16 mouse cellular contexts compared by ENCODE assay signal in the genomic region with DNA sequence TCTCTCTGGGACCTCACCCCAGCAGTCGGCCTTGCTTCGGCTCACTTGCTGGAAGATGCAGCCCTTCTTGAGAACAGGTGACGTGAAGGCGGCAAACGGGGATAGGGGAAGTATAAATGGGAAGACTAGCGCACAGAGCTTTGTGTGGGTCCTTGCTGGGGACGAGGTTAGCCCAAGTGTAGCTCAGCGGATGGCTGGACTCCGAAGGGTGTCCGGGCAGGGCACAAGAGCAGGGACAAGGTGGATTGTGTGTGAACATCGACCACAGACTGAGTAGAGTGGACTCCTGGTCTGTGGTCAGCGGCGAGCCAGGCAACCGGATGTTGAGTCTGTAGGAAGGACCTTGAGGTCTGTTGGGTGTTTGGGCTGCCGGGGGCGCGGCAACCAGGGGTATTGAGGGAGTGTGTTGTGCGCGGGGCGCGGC. TPM values are rescaled to one million over a fixed set of nuclear protein-coding genes. Genes with fewer than 3 reads are reported as not detected.
DNase-seq lines count a peak whose midpoint lies in the region; ATAC-seq and TF ChIP-seq lines count a peak whose summit lies in the region.
"Had no signal": no experiment of that assay in that cellular context is flagged by ENCODE, and none has a peak within 500 bp of the region (broad histone marks: within the 10 kb centered on the region; RNA-seq: fewer than 3 reads in every experiment).

No protein-coding gene starts in this region.

- no peak for TF ChIP-seq POLR2A in kidney, adult 2 months (IDR thresholded peaks at IDR 0.05; ENCODE audit: low read depth, low read length)
- TF ChIP-seq POLR2A in limb, embryonic 14.5 days (IDR thresholded peaks at IDR 0.05; ENCODE audit: borderline replicate concordance, extremely low read depth, insufficient read depth, insufficient read length) = no peak

- H3K27ac ChIP-seq in lung, embryonic 14.5 days (ENCODE audit: low read depth) = no peak overlapping the region
- H3K27ac ChIP-seq in kidney, adult 2 months (ENCODE audit: insufficient read depth, low read depth, low read length) = peak overlapping the region; percentile 79
- no peak overlapping the region for H3K27ac ChIP-seq in limb, embryonic 14.5 days (replicated peaks; ENCODE audit: low read depth, low read length)
- H3K27ac ChIP-seq in forebrain, embryonic 10.5 days = no peak overlapping the region
- H3K27ac ChIP-seq in lung, postnatal 0 days (ENCODE audit: low read length) = no peak overlapping the region
- H3K27ac ChIP-seq: forebrain, embryonic 15.5 days; layer of hippocampus, adult 2 months; stomach, embryonic 15.5 days had no signal

- TF ChIP-seq EP300 in lung, postnatal 0 days (IDR thresholded peaks at IDR 0.05) = no peak

- H3K4me3 ChIP-seq in lung, embryonic 14.5 days (ENCODE audit: low read depth, low read length) = no peak overlapping the region
- H3K4me3 ChIP-seq in G1E (ENCODE audit: low read depth, low read length) = peak overlapping the region; percentile 73
- H3K4me3 ChIP-seq in kidney, adult 2 months (ENCODE audit: insufficient read depth, low read depth, low read length) = peak overlapping the region; percentile 47
- H3K4me3 ChIP-seq in limb, embryonic 14.5 days (replicated peaks; ENCODE audit: low read length) = peak overlapping the region; percentile 26
- no peak overlapping the region for H3K4me3 ChIP-seq in forebrain, embryonic 10.5 days
- H3K4me3 ChIP-seq in lung, postnatal 0 days (ENCODE audit: low read depth, low read length) = no peak overlapping the region
- H3K4me3 ChIP-seq: forebrain, embryonic 15.5 days; layer of hippocampus, adult 2 months; stomach, embryonic 15.5 days had no signal

- H3K9ac ChIP-seq in lung, embryonic 14.5 days = no peak overlapping the region
- H3K9ac ChIP-seq in limb, embryonic 14.5 days (ENCODE audit: low read depth, low read length, severe bottlenecking) = peak overlapping the region; percentile 46; the same call in 1 of the 2 replicates
- no peak overlapping the region for H3K9ac ChIP-seq in lung, postnatal 0 days (replicated peaks; ENCODE audit: low read depth)
- H3K9ac ChIP-seq: forebrain, embryonic 15.5 days; stomach, embryonic 15.5 days had no signal

- no peaks in the 10 kb centered on the region for H3K4me1 ChIP-seq in lung, embryonic 14.5 days (ENCODE audit: insufficient read depth)
- H3K4me1 ChIP-seq in G1E (ENCODE audit: insufficient read depth, low read depth, low read length) = peaks cover 69% of the 10 kb centered on the region
- peaks cover 11% of the 10 kb centered on the region for H3K4me1 ChIP-seq in kidney, adult 2 months (ENCODE audit: control insufficient read depth, insufficient read depth, low read length)
- peaks cover 5% of the 10 kb centered on the region; the same call in 1 of the 2 replicates for H3K4me1 ChIP-seq in limb, embryonic 14.5 days (ENCODE audit: control insufficient read depth, insufficient read depth, low read length)
- no peaks in the 10 kb centered on the region for H3K4me1 ChIP-seq in forebrain, embryonic 10.5 days
- no peaks in the 10 kb centered on the region for H3K4me1 ChIP-seq in lung, postnatal 0 days (ENCODE audit: insufficient read depth, low read depth, low read length)
- H3K4me1 ChIP-seq: forebrain, embryonic 15.5 days had no signal

- no peak for TF ChIP-seq CTCF in lung, embryonic 14.5 days (IDR thresholded peaks at IDR 0.05; ENCODE audit: low read depth)
- TF ChIP-seq CTCF in G1E (IDR thresholded peaks at IDR 0.05; ENCODE audit: low read depth, low read length) = no peak
- no peak for TF ChIP-seq CTCF in kidney, adult 2 months (conservative IDR thresholded peaks at IDR 0.05; ENCODE audit: insufficient read depth, insufficient read length, low read depth, low read length)
- TF ChIP-seq CTCF in lung, postnatal 0 days (IDR thresholded peaks at IDR 0.05) = no peak

- under 1% methylated on average over 21 of the region's 21 CpGs for WGBS in lung, embryonic 14.5 days
- WGBS in kidney, adult 2 months = 11% methylated on average over 21 of the region's 21 CpGs
- 1% methylated on average over 21 of the region's 21 CpGs for WGBS in limb, embryonic 14.5 days
- WGBS in forebrain, embryonic 10.5 days = under 1% methylated on average over 21 of the region's 21 CpGs
- whole genome bisulfite sequencing in lung, postnatal 0 days = 1% methylated on average over 21 of the region's 21 CpGs

- DNase-seq in lung, embryonic 14.5 days = no peak
- DNase-seq in lung, postnatal 25 days (ENCODE audit: low spot score) = no peak
- no peak for DNase-seq in G1E (ENCODE audit: low spot score)
- peak; percentile 67 for DNase-seq in kidney, adult 2 months
- no peak for DNase-seq in limb, embryonic 14.5 days (ENCODE audit: low spot score)
- DNase-seq in forebrain, embryonic 10.5 days (ENCODE audit: extremely low spot score, low spot score) = no peak
- DNase-seq in c-Kit-positive CD71-positive TER-119-positive erythroid progenitor cells, embryonic 14.5 days (ENCODE audit: low spot score) = no peak
- DNase-seq in lung, postnatal 0 days (ENCODE audit: low spot score) = no peak
- DNase-seq: heart, adult 11 months; lung, postnatal 36 days had no signal

- H3K36me3 ChIP-seq in lung, embryonic 14.5 days (ENCODE audit: insufficient read depth) = no peaks in the 10 kb centered on the region
- no peaks in the 10 kb centered on the region for H3K36me3 ChIP-seq in G1E (replicated peaks)
- H3K36me3 ChIP-seq in kidney, adult 2 months (ENCODE audit: control insufficient read depth, insufficient read depth, low read length) = no peaks in the 10 kb centered on the region
- no peaks in the 10 kb centered on the region for H3K36me3 ChIP-seq in limb, embryonic 14.5 days (ENCODE audit: control insufficient read depth, insufficient read depth, low read length)
- no peaks in the 10 kb centered on the region for H3K36me3 ChIP-seq in forebrain, embryonic 10.5 days (replicated peaks)
- H3K36me3 ChIP-seq in lung, postnatal 0 days (ENCODE audit: insufficient read depth, low read length) = no peaks in the 10 kb centered on the region
- H3K36me3 ChIP-seq: forebrain, embryonic 15.5 days; stomach, embryonic 15.5 days had no signal

- peaks cover 100% of the 10 kb centered on the region for H3K27me3 ChIP-seq in lung, embryonic 14.5 days (ENCODE audit: insufficient read depth, low read length)
- H3K27me3 ChIP-seq in G1E (ENCODE audit: insufficient read depth, low read length) = peaks cover 54% of the 10 kb centered on the region
- H3K27me3 ChIP-seq in kidney, adult 2 months (replicated peaks; ENCODE audit: control insufficient read depth, insufficient read depth, low read length) = no peaks in the 10 kb centered on the region
- peaks cover 95% of the 10 kb centered on the region for H3K27me3 ChIP-seq in limb, embryonic 14.5 days (ENCODE audit: control insufficient read depth, insufficient read depth, low read length)
- peaks cover 100% of the 10 kb centered on the region for H3K27me3 ChIP-seq in forebrain, embryonic 10.5 days (ENCODE audit: poor library complexity, severe bottlenecking)
- peaks cover 81% of the 10 kb centered on the region for H3K27me3 ChIP-seq in lung, postnatal 0 days (replicated peaks; ENCODE audit: insufficient read depth, low read length)

- H3K4me2 ChIP-seq in lung, embryonic 14.5 days = no peak overlapping the region
- H3K4me2 ChIP-seq in limb, embryonic 14.5 days (replicated peaks; ENCODE audit: low read depth, low read length, severe bottlenecking) = peak overlapping the region; percentile 43
- no peak overlapping the region for H3K4me2 ChIP-seq in lung, postnatal 0 days (replicated peaks; ENCODE audit: low read depth, low read length)
- H3K4me2 ChIP-seq: forebrain, embryonic 15.5 days; stomach, embryonic 15.5 days had no signal

- H3K9me3 ChIP-seq in lung, embryonic 14.5 days (ENCODE audit: low read depth, low read length) = no peaks in the 10 kb centered on the region
- no peaks in the 10 kb centered on the region for H3K9me3 ChIP-seq in G1E (replicated peaks)
- H3K9me3 ChIP-seq in limb, embryonic 14.5 days (ENCODE audit: control insufficient read depth, low read length) = no peaks in the 10 kb centered on the region
- H3K9me3 ChIP-seq in forebrain, embryonic 10.5 days = no peaks in the 10 kb centered on the region
- H3K9me3 ChIP-seq in lung, postnatal 0 days (ENCODE audit: low read length) = no peaks in the 10 kb centered on the region
- H3K9me3 ChIP-seq: forebrain, embryonic 15.5 days; stomach, embryonic 15.5 days had no signal

- 0 out of 2 replicates have a peak, but pooled peaks have one; percentile 31 for ATAC-seq in lung, embryonic 14.5 days (ENCODE audit: insufficient read depth)
- ATAC-seq in G1E (ENCODE audit: extremely low read depth, insufficient number of reproducible peaks, low FRiP score, poor library complexity, severe bottlenecking) = no peak
- ATAC-seq in limb, embryonic 14.5 days (ENCODE audit: low FRiP score, low read depth) = no peak
- no peak for ATAC-seq in lung, postnatal 0 days
- ATAC-seq: forebrain, embryonic 15.5 days had no signal

RNA-seq across cellular contexts. Expression of gene Hoxc9, which starts 0.5 kb away (rescaled TPM):
- polyA plus RNA-seq in lung, embryonic 14.5 days (2014; fragmentation: Nextera tagmentation; extraction: Ambion mirVana) = not detected in 2 replicates
- total RNA-seq in G1E (2014; fragmentation: Nextera tagmentation) = 5.0 and 7.9 TPM in 2 replicates
- total RNA-seq in G1E (2017) = 3.3 and 3.9 TPM in 2 replicates
- 9.8 and 12.0 TPM in 2 replicates for polyA plus RNA-seq in G1E (2012)
- polyA plus RNA-seq in kidney, adult 2 months (2012; rRNA removed) = 5.5 and 7.3 TPM in 2 replicates
- polyA plus RNA-seq in limb, embryonic 14.5 days (2012; rRNA removed) = 2.1 TPM in 2 replicates
- 1.1 and 1.3 TPM in 2 replicates for polyA plus RNA-seq in limb, embryonic 14.5 days (2014; fragmentation: Nextera tagmentation; extraction: Ambion mirVana)
- not detected in 2 replicates for polyA plus RNA-seq in forebrain, embryonic 10.5 days (2016; fragmentation: Nextera tagmentation; extraction: Ambion mirVana)
- polyA plus RNA-seq in lung, postnatal 0 days (2015; fragmentation: Nextera tagmentation; extraction: Ambion mirVana) = not detected in 2 replicates
- total RNA-seq: layer of hippocampus, adult 2 months; left cerebral cortex, postnatal 25 days had no signal
- polyA plus RNA-seq: embryonic facial prominence, embryonic 11.5 days; forebrain, embryonic 15.5 days; hindbrain, embryonic 11.5 days had no signal

RNA-seq across cellular contexts. Expression of gene Hoxc5, which starts 8.5 kb away (rescaled TPM):
- 0.62 and 0.74 TPM in 2 replicates for polyA plus RNA-seq in lung, embryonic 14.5 days (2014; fragmentation: Nextera tagmentation; extraction: Ambion mirVana)
- total RNA-seq in G1E (2014; fragmentation: Nextera tagmentation) (9.9 and 19.8 TPM in 2 replicates), G1E (2017) (7.6 and 9.1 TPM in 2 replicates)
- 11.4 and 12.4 TPM in 2 replicates for polyA plus RNA-seq in G1E (2012)
- 4.0 and 4.1 TPM in 2 replicates for polyA plus RNA-seq in kidney, adult 2 months (2012; rRNA removed)
- polyA plus RNA-seq in limb, embryonic 14.5 days (2012; rRNA removed) = 7.6 and 9.0 TPM in 2 replicates
- polyA plus RNA-seq in limb, embryonic 14.5 days (2014; fragmentation: Nextera tagmentation; extraction: Ambion mirVana) = 2.6 and 3.5 TPM in 2 replicates
- polyA plus RNA-seq in forebrain, embryonic 10.5 days (2016; fragmentation: Nextera tagmentation; extraction: Ambion mirVana) = not detected in 2 replicates
- 0.23 TPM in 1 of 2 replicates, not detected in the other for polyA plus RNA-seq in lung, postnatal 0 days (2015; fragmentation: Nextera tagmentation; extraction: Ambion mirVana)
- total RNA-seq: layer of hippocampus, adult 2 months; left cerebral cortex, postnatal 25 days had no signal
- polyA plus RNA-seq: forebrain, embryonic 15.5 days had no signal

RNA-seq across cellular contexts. Expression of gene Hoxc10, which starts 9.1 kb away (rescaled TPM):
- not detected in 2 replicates for polyA plus RNA-seq in lung, embryonic 14.5 days (2014; fragmentation: Nextera tagmentation; extraction: Ambion mirVana)
- total RNA-seq in G1E (2014; fragmentation: Nextera tagmentation) (0.60 TPM in 1 of 2 replicates, not detected in the other), G1E (2017) (0.12 and 0.16 TPM in 2 replicates)
- 0.08 and 0.16 TPM in 2 replicates for polyA plus RNA-seq in G1E (2012)
- 16.4 and 16.7 TPM in 2 replicates for polyA plus RNA-seq in kidney, adult 2 months (2012; rRNA removed)
- polyA plus RNA-seq in limb, embryonic 14.5 days (2012; rRNA removed) = 9.7 and 14.3 TPM in 2 replicates
- polyA plus RNA-seq in limb, embryonic 14.5 days (2014; fragmentation: Nextera tagmentation; extraction: Ambion mirVana) = 5.8 and 6.0 TPM in 2 replicates
- polyA plus RNA-seq in forebrain, embryonic 10.5 days (2016; fragmentation: Nextera tagmentation; extraction: Ambion mirVana) = not detected in 2 replicates
- not detected in 2 replicates for polyA plus RNA-seq in lung, postnatal 0 days (2015; fragmentation: Nextera tagmentation; extraction: Ambion mirVana)
- total RNA-seq: layer of hippocampus, adult 2 months; left cerebral cortex, postnatal 25 days had no signal
- polyA plus RNA-seq: embryonic facial prominence, embryonic 11.5 days; forebrain, embryonic 15.5 days; hindbrain, embryonic 11.5 days had no signal

RNA-seq across cellular contexts. Expression of gene Hoxc8, which starts 14.7 kb away (rescaled TPM):
- polyA plus RNA-seq in lung, embryonic 14.5 days (2014; fragmentation: Nextera tagmentation; extraction: Ambion mirVana) = not detected in 2 replicates
- 21.1 and 26.6 TPM in 2 replicates for total RNA-seq in G1E (2014; fragmentation: Nextera tagmentation)
- 2.0 and 2.7 TPM in 2 replicates for total RNA-seq in G1E (2017)
- 10.1 and 12.2 TPM in 2 replicates for polyA plus RNA-seq in G1E (2012)
- 3.4 and 4.0 TPM in 2 replicates for polyA plus RNA-seq in kidney, adult 2 months (2012; rRNA removed)
- 3.5 and 3.9 TPM in 2 replicates for polyA plus RNA-seq in limb, embryonic 14.5 days (2012; rRNA removed)
- 1.9 TPM in 2 replicates for polyA plus RNA-seq in limb, embryonic 14.5 days (2014; fragmentation: Nextera tagmentation; extraction: Ambion mirVana)
- polyA plus RNA-seq in forebrain, embryonic 10.5 days (2016; fragmentation: Nextera tagmentation; extraction: Ambion mirVana) = not detected in 2 replicates
- not detected in 2 replicates for polyA plus RNA-seq in lung, postnatal 0 days (2015; fragmentation: Nextera tagmentation; extraction: Ambion mirVana)
- total RNA-seq: layer of hippocampus, adult 2 months; left cerebral cortex, postnatal 25 days had no signal
- polyA plus RNA-seq: embryonic facial prominence, embryonic 11.5 days; forebrain, embryonic 15.5 days; hindbrain, embryonic 11.5 days had no signal

RNA-seq across cellular contexts. Expression of gene Hoxc11, which starts 21.5 kb away (rescaled TPM):
- polyA plus RNA-seq in lung, embryonic 14.5 days (2014; fragmentation: Nextera tagmentation; extraction: Ambion mirVana) = not detected in 2 replicates
- total RNA-seq in G1E (2014; fragmentation: Nextera tagmentation) (not detected in 2 replicates), G1E (2017) (0.06 and 0.22 TPM in 2 replicates)
- 0.04 TPM in 1 of 2 replicates, not detected in the other for polyA plus RNA-seq in G1E (2012)
- 0.25 and 0.30 TPM in 2 replicates for polyA plus RNA-seq in kidney, adult 2 months (2012; rRNA removed)
- 7.4 and 7.6 TPM in 2 replicates for polyA plus RNA-seq in limb, embryonic 14.5 days (2012; rRNA removed)
- 1.4 TPM in 2 replicates for polyA plus RNA-seq in limb, embryonic 14.5 days (2014; fragmentation: Nextera tagmentation; extraction: Ambion mirVana)
- not detected in 2 replicates for polyA plus RNA-seq in forebrain, embryonic 10.5 days (2016; fragmentation: Nextera tagmentation; extraction: Ambion mirVana)
- not detected in 2 replicates for polyA plus RNA-seq in lung, postnatal 0 days (2015; fragmentation: Nextera tagmentation; extraction: Ambion mirVana)
- total RNA-seq: layer of hippocampus, adult 2 months; left cerebral cortex, postnatal 25 days had no signal
- polyA plus RNA-seq: embryonic facial prominence, embryonic 11.5 days; forebrain, embryonic 15.5 days; hindbrain, embryonic 11.5 days had no signal

Comparison
In these comparisons a context has a peak if more than half of its experiments do, and no peak if none do; other contexts are left out.
1. H3K4me3 ChIP-seq: peak in G1E (single experiment), kidney, adult 2 months (single experiment) and limb, embryonic 14.5 days (single experiment); none in lung, embryonic 14.5 days (single experiment), forebrain, embryonic 10.5 days (single experiment) and lung, postnatal 0 days (single experiment).